Mouse (Mus musculus) myocyte (in vitro differentiated cells): ENCODE measurements at regions not wholly inside any gene's neighbourhood (a gene's known extent, or its start where the extent isn't known, plus 50 kb on each side); places are given as distances from the start of the nearest gene placed in this dataset.

Source experiments
- MAX ChIP-seq: IDR thresholded peaks from one replicate; pipeline ENCODE4 v1.6.1; 2011; ENCODE audit warnings: low read depth, mild to moderate bottlenecking, control low read depth
- MYOD1 ChIP-seq, 3 experiments: IDR thresholded peaks; one replicate each; pipeline ENCODE4 v1.6.1; 2011; ENCODE audit warnings: control low read depth in 2 of 3, low read depth in 2 of 3, mild to moderate bottlenecking in 2 of 3, moderate library complexity in 1 of 3; ENCODE audit not compliant: insufficient read length in 2 of 3, control insufficient read depth in 1 of 3
- POLR2A ChIP-seq: IDR thresholded peaks from one replicate; pipeline ENCODE4 v1.6.1; 2011; ENCODE audit warnings: low read depth, mild to moderate bottlenecking, control low read depth, moderate library complexity; ENCODE audit not compliant: insufficient read length
- POLR2AphosphoS2 ChIP-seq: IDR thresholded peaks from one replicate; pipeline ENCODE4 v1.6.1; 2011; ENCODE audit warnings: low read depth, control low read depth; ENCODE audit not compliant: insufficient read length
- TCF12 ChIP-seq: IDR thresholded peaks from one replicate; pipeline ENCODE4 v1.6.1; 2011; ENCODE audit warnings: mild to moderate bottlenecking, control low read depth; ENCODE audit not compliant: poor library complexity, insufficient read depth, severe bottlenecking
- TCF3 ChIP-seq: IDR thresholded peaks from one replicate; pipeline ENCODE4 v1.6.1; 2011; ENCODE audit warnings: low read depth, control low read depth; ENCODE audit not compliant: insufficient read length
- USF1 ChIP-seq: IDR thresholded peaks from one replicate; pipeline ENCODE4 v1.6.1; 2011; ENCODE audit warnings: low read depth, mild to moderate bottlenecking, control low read depth, moderate library complexity

- TF ChIP-seq POLR2A (no peak), USF1 (no peak), TCF12 (no peak), TCF3 (no peak), MAX (no peak), MYOD1 (IDR thresholded peaks at IDR 0.05; ENCODE audit: control insufficient read depth in 1 of 3, insufficient read length in 2 of 3, low read depth in 2 of 3) (no peak), POLR2AphosphoS2 (no peak)
These were observed 193.2 kb upstream of the N4bp1 start for GRCm38 (mm10) chr8:87078260-87078659.
